Mouse (Mus musculus) spleen, adult 2 months (tissue): Measurements from ENCODE around the gene Fras1. TPM values are rescaled to one million over a fixed set of nuclear protein-coding genes. Genes with fewer than 3 reads are reported as not detected.

Experiments used
- DNase-seq, 2 experiments: peaks; one replicate each; pipeline versions ENCODE4 v3.0.0 to v3.0.0-alpha.2; 2012 to 2021; ENCODE audit warnings: low spot score in 2 of 2, low read depth in 1 of 2
- H3K27ac ChIP-seq: fragments of 200-500 bp; 2 replicates; pipeline ENCODE4 v1.5.1; 2012; ENCODE audit warnings: low read length, inconsistent platforms; ENCODE audit not compliant: insufficient read depth
- H3K27me3 ChIP-seq: fragments of 200-500 bp; 2 replicates; pipeline ENCODE4 v1.6.1; 2012; ENCODE audit warnings: mild to moderate bottlenecking, moderate library complexity, low read length, inconsistent platforms; ENCODE audit not compliant: control insufficient read depth, insufficient read depth
- H3K36me3 ChIP-seq: fragments of 200-500 bp; 2 replicates; pipeline ENCODE4 v1.6.1; 2012; ENCODE audit warnings: mild to moderate bottlenecking, low read length, inconsistent platforms; ENCODE audit not compliant: control insufficient read depth, insufficient read depth
- H3K4me1 ChIP-seq: fragments of 200-500 bp; 2 replicates; pipeline ENCODE4 v1.6.1; 2011; ENCODE audit warnings: inconsistent platforms; ENCODE audit not compliant: control insufficient read depth, insufficient read depth, insufficient read length
- H3K4me3 ChIP-seq: fragments of 200-500 bp; 2 replicates; pipeline ENCODE4 v1.5.1; 2011; ENCODE audit warnings: mild to moderate bottlenecking, inconsistent platforms; ENCODE audit not compliant: insufficient read depth, insufficient read length; ENCODE audit errors: extremely low read depth
- CTCF ChIP-seq: fragments of 200-500 bp; IDR thresholded peaks from 2 replicates; pipeline ENCODE4 v1.5.1; 2011; ENCODE audit warnings: mild to moderate bottlenecking, inconsistent platforms; ENCODE audit not compliant: insufficient read depth, insufficient read length, insufficient replicate concordance; ENCODE audit errors: extremely low read depth
- POLR2A ChIP-seq: fragments of 200-500 bp; IDR thresholded peaks from 2 replicates; pipeline ENCODE4 v1.6.1; 2011; ENCODE audit warnings: low read depth, low read length, inconsistent platforms
- WGBS: fragments of 180-500 bp; shearing (Covaris S2); methylation state at CpG from one replicate; pipeline ENCODE4 v1.1.7; 2018; 5-methylcytosine and 5-hydroxymethylcytosine counted together
- polyA plus RNA-seq: library from polyadenylated mRNA; depleted of rRNA; stranded (reverse); fragments of >200 nt; gene quantifications from 2 replicates; pipeline ENCODE4 v1.2.3, GENCODE M21; 2012

The Fras1 gene
- polyA plus RNA-seq, 1 experiment: 1.2 TPM

GRCm38 (mm10) chr5:96717690-96718089 lies 343.9 kb downstream of the Fras1 start:
- H3K4me3 ChIP-seq: no peak overlapping the region
- H3K27ac ChIP-seq: no peak overlapping the region
- H3K27me3 ChIP-seq: no peaks in the 10 kb centered on the region
- 89% methylated on average over 4 of the region's 4 CpGs for WGBS
- H3K4me1 ChIP-seq: no peaks in the 10 kb centered on the region
- DNase-seq: no peak
- TF ChIP-seq POLR2A (no peak), CTCF (no peak)
- H3K36me3 ChIP-seq: no peaks in the 10 kb centered on the region

DNA sequence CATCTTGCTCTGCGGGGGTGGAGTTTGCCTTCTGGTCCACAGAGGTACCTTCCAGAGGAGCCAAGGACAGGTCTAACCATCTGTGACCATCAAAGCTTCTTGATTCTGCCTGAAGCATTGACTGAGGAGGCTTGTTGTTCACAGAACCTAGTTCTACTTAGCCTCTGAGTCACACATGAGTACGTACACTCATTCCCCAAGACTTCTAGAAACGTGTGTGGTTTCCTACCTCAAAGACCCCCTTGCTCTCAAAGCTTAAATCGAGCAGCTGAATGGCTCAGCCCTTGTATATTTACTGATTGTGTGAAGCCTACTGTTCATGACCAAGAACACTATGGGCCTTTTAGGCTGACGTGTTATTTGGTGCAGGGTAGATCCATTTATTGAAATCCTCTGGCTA lies 344.8 kb downstream of the Fras1 start:
- TF ChIP-seq CTCF (no peak), POLR2A (no peak)
- no peaks in the 10 kb centered on the region for H3K4me1 ChIP-seq
- DNase-seq: no peak
- no peak overlapping the region for H3K27ac ChIP-seq
- 81% methylated on average over 5 of the region's 5 CpGs for WGBS
- H3K36me3 ChIP-seq: no peaks in the 10 kb centered on the region
- H3K27me3 ChIP-seq: no peaks in the 10 kb centered on the region
- no peak overlapping the region for H3K4me3 ChIP-seq

- DNase-seq: no peak
- 81% methylated on average over 5 of the region's 5 CpGs for WGBS
- no peak overlapping the region for H3K4me3 ChIP-seq
- H3K27ac ChIP-seq: no peak overlapping the region
- H3K27me3 ChIP-seq: no peaks in the 10 kb centered on the region
- no peaks in the 10 kb centered on the region for H3K36me3 ChIP-seq
- TF ChIP-seq POLR2A (no peak), CTCF (no peak)
- H3K4me1 ChIP-seq: no peaks in the 10 kb centered on the region
Measured at GRCm38 (mm10) chr5:96719221-96719620, 345.5 kb downstream of the Fras1 start.

- TF ChIP-seq POLR2A (no peak), CTCF (no peak)
- H3K4me1 ChIP-seq: no peaks in the 10 kb centered on the region
- no peak for DNase-seq
- no peak overlapping the region for H3K27ac ChIP-seq
- H3K4me3 ChIP-seq: no peak overlapping the region
- WGBS: 81% methylated on average over 3 of the region's 3 CpGs
- no peaks in the 10 kb centered on the region for H3K27me3 ChIP-seq
- H3K36me3 ChIP-seq: no peaks in the 10 kb centered on the region
Measured at GRCm38 (mm10) chr5:96722690-96723089, 348.9 kb downstream of the Fras1 start.

DNA sequence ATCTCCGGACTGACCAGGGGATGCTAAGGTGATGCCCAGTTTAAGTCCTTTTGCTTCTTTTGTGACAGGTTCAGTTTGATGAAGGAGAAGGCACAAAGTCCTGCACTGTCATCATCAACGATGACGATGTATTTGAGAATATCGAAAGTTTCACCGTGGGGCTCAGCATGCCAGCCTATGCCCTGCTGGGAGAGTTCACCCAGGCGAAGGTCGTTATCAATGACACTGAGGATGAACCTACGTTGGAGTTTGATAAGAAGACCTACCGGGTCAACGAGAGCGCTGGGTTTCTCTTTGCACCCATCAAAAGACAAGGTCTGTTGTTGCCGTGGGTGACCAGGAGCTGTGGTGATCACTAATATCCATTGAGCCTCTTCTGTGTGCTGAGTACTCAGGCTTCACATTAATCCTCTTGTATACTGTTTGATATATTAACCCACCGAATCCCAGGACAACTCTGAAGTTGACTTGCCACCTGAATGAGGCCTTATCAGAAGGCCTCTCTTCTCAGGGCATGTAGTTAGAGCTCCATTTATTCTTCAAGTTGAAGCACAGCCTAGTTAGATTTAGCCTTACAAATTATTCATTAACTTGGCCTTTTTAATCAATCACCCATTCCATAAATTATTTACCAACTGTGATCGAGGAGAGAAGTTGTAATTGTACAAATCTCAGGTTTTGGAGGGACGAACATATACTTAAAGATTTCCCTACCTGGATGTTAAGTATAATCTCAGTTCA lies 365.6 kb downstream of the Fras1 start:
- Histone ChIP-seq H3K4me1 (no peaks in the 10 kb centered on the region), H3K27ac (no peak overlapping the region), H3K36me3 (no peaks in the 10 kb centered on the region), H3K4me3 (no peak overlapping the region), H3K27me3 (no peaks in the 10 kb centered on the region)
- WGBS: 91% methylated on average over 15 of the region's 15 CpGs
- DNase-seq: no peak
- TF ChIP-seq POLR2A (no peak), CTCF (no peak)

DNA sequence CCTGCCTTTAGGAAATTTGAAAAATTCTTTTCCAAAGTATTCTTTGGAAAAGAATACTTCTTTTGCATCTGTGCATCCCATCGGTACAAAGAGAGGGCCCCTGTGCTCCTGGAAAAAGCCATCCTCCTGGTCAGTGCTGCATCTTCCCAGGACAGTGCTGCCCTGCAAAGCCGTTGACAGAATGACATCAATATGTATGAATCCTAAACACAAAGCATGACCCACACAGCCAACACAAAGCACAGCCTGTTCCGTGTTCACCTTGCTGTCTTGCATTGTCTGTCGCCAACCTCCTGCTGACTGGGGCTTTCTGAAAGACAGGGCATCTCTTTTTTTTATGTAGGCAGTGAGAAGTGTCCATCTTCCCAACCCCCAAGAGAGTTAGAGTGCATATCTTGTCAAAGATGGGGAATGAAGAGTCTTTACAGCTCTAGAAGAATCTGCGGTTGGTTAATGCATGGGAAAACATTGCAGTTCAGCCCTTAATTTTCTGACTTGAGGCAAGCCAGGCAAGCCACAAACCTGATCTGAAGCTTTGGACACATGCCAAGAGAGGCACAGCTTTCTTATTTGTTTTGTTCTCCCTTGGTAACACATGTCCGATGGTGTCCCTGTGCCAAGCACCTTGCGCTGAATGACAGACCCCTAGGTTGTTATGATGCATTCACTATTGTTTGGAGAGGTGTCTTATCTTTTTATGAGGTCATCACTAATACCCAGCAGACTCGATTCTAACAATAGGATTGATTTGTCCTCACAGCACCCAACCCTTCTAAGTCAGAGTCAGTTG lies 373.6 kb downstream of the Fras1 start:
- H3K4me3 ChIP-seq: no peak overlapping the region
- TF ChIP-seq POLR2A (no peak), CTCF (no peak)
- no peak overlapping the region for H3K27ac ChIP-seq
- H3K4me1 ChIP-seq: no peaks in the 10 kb centered on the region
- no peaks in the 10 kb centered on the region for H3K36me3 ChIP-seq
- DNase-seq: no peak
- 81% methylated on average over 8 of the region's 8 CpGs for whole genome bisulfite sequencing
- no peaks in the 10 kb centered on the region for H3K27me3 ChIP-seq

DNA sequence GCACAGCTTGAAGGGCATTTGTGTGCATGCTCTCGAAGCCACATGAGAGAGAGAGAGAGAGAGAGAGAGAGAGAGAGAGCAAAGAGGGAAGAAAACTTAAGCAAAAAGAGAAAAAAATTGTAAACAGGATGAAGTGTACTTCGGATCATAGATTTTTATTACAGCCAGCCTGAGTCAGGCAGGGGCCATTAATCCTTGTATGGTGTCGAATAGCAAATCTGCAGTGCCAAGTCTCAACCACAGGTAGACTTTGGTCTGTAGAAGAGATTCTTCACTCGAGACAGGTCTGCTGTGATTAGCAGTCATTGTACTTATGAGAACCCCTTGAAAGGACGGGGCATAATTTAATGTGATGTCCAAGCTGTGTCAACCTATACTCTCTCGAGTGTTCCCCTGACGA lies 383.9 kb downstream of the Fras1 start:
- DNase-seq: no peak
- TF ChIP-seq POLR2A (no peak), CTCF (no peak)
- Histone ChIP-seq H3K4me1 (no peaks in the 10 kb centered on the region), H3K27ac (no peak overlapping the region), H3K27me3 (no peaks in the 10 kb centered on the region), H3K36me3 (no peaks in the 10 kb centered on the region), H3K4me3 (no peak overlapping the region)
- 86% methylated on average over 7 of the region's 7 CpGs for WGBS
